Mouse (Mus musculus) heart, embryonic 12.5 days (tissue): ENCODE measurements around the gene Gtf2i. TPM values are rescaled to one million over a fixed set of nuclear protein-coding genes. Genes with fewer than 3 reads are reported as not detected.

Source experiments
- ATAC-seq: fragments of 200-750 bp; cut with Nextera tagmentation; 2 replicates; pipeline ENCODE4 v1.8.0; 2017; ENCODE audit warnings: moderate TSS enrichment, moderate library complexity; ENCODE audit not compliant: insufficient number of reproducible peaks, low FRiP score
- H3K27ac ChIP-seq: fragments of 300-500 bp; sonication (generic); 2 replicates; pipeline ENCODE4 v1.5.1; 2016; ENCODE audit warnings: mild to moderate bottlenecking, moderate library complexity; ENCODE audit not compliant: poor library complexity, severe bottlenecking
- H3K27me3 ChIP-seq: fragments of 300-500 bp; sonication (generic); replicated peaks from 2 replicates; pipeline ENCODE4 v1.6.1; 2016; ENCODE audit warnings: mild to moderate bottlenecking, moderate library complexity
- H3K36me3 ChIP-seq: fragments of 300-500 bp; sonication (generic); 2 replicates; pipeline ENCODE4 v1.6.1; 2016; ENCODE audit warnings: mild to moderate bottlenecking, moderate library complexity
- H3K4me1 ChIP-seq: fragments of 300-500 bp; sonication (generic); replicated peaks from 2 replicates; pipeline ENCODE4 v1.6.1; 2016; ENCODE audit warnings: mild to moderate bottlenecking
- H3K4me2 ChIP-seq: fragments of 300-500 bp; sonication (generic); 2 replicates; pipeline ENCODE4 v1.6.1; 2016; ENCODE audit warnings: mild to moderate bottlenecking, moderate library complexity
- H3K4me3 ChIP-seq: fragments of 300-500 bp; sonication (generic); 2 replicates; pipeline ENCODE4 v1.5.1; 2016; ENCODE audit warnings: mild to moderate bottlenecking
- H3K9ac ChIP-seq: fragments of 300-500 bp; sonication (generic); 2 replicates; pipeline ENCODE4 v1.6.1; 2016; ENCODE audit warnings: mild to moderate bottlenecking, moderate library complexity
- H3K9me3 ChIP-seq: fragments of 300-500 bp; sonication (generic); replicated peaks from 2 replicates; pipeline ENCODE4 v1.6.1; 2016; ENCODE audit warnings: mild to moderate bottlenecking, moderate library complexity
- WGBS: fragments of 180-500 bp; shearing (Covaris S2); methylation state at CpG from one replicate; pipeline ENCODE4 v1.1.7; 2016; 5-methylcytosine and 5-hydroxymethylcytosine counted together
- microRNA-seq: library from miRNA; unstranded; fragments of <30 nt; microRNA quantifications from one replicate; pipeline ENCODE4, GENCODE M21; 2017
- polyA plus RNA-seq: library from polyadenylated mRNA; unstranded; fragments of >200 nt; fragmentation: Nextera tagmentation; extraction: Ambion mirVana; gene quantifications from 2 replicates; pipeline ENCODE4 v1.2.1, GENCODE M21; 2016

The Gtf2i gene
- polyA plus RNA-seq, 1 experiment from 2014 or later: 157 TPM

DNA sequence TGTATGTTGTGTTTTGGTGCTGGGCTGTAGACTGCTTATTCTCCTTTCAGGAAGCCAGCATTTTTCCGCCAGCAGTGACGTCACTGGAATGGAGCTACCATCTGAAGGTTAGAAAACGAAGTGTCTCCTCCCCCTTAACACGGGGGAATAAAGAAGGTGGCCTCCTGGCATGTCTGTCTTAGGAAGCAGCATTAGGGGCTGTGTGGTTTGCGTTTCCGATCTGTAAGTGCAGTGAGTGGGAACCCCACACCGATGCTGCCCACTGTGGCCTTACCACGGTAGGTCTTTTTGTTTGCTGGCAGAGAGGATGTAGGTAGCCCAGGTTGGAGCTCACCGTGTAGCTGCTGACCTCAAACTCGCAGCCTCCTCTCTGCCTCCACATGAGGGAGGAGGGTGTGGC lies 107.8 kb downstream of the Gtf2i start:
- H3K4me1 ChIP-seq: peaks cover 5% of the 10 kb centered on the region; the same call in 1 of the 2 replicates
- no peak overlapping the region for H3K4me2 ChIP-seq
- 0 out of 2 replicates have a peak, but pooled peaks cover 11% of the 10 kb centered on the region for H3K9me3 ChIP-seq
- no peak overlapping the region for H3K27ac ChIP-seq
- 77% methylated on average over 10 of the region's 10 CpGs for WGBS
- ATAC-seq: no peak
- H3K4me3 ChIP-seq: no peak overlapping the region
- no peak overlapping the region for H3K9ac ChIP-seq
- no peaks in the 10 kb centered on the region for H3K27me3 ChIP-seq
- peaks cover 38% of the 10 kb centered on the region for H3K36me3 ChIP-seq

DNA sequence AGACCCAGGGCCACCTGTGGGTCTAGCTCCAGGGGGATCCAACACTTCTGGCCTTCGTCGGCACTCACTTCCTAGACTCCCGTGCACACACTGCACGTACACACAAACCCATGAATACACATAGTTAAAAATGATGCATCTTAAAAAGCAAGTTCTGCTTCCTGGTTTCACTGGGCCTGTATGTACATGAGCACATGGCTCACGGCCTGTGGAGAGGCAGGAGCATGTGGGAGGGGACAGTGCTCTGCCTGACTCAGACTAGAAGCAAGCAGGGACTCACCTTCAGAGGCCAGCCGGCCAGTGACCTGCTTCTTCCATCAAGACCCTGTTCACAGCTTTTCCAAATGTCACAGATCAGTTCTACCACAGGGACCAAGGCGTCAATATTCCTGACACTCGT lies 120.9 kb downstream of the Gtf2i start:
- no peaks in the 10 kb centered on the region for H3K27me3 ChIP-seq
- no peaks in the 10 kb centered on the region for H3K9me3 ChIP-seq
- 83% methylated on average over 8 of the region's 8 CpGs for WGBS
- H3K27ac ChIP-seq: no peak overlapping the region
- H3K36me3 ChIP-seq: peaks cover 35% of the 10 kb centered on the region
- no peak overlapping the region for H3K4me3 ChIP-seq
- no peak overlapping the region for H3K9ac ChIP-seq
- H3K4me2 ChIP-seq: no peak overlapping the region
- H3K4me1 ChIP-seq: no peaks in the 10 kb centered on the region
- no peak for ATAC-seq

DNA sequence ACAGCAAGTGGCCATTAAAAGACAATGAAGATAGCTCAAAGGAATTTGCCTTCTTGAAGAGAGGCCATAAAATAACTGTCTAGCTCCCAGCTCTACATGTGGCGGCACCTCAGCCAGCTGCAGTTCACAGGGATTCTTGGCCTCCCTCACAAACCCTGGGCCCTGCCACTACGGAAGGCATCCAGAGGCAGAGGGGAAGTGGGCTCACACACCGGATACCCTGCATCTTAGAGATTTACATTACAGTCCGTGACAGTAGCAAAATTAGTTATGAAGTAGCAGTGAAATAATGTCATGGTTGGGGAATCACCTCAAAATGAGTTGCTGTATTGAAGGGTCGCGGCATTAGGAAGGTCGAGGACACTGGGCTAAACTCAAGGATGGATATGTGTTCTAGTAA lies 126.0 kb downstream of the Gtf2i start:
- Histone ChIP-seq H3K9ac (no peak overlapping the region), H3K36me3 (0 out of 2 replicates have a peak, but pooled peaks cover 4% of the 10 kb centered on the region), H3K27ac (no peak overlapping the region), H3K4me3 (no peak overlapping the region), H3K9me3 (no peaks in the 10 kb centered on the region), H3K4me1 (peaks cover 2% of the 10 kb centered on the region), H3K4me2 (no peak overlapping the region), H3K27me3 (no peaks in the 10 kb centered on the region)
- ATAC-seq: no peak
- 79% methylated on average over 7 of the region's 7 CpGs for WGBS

Small RNA genes lying within 50 kb of the gene (microRNA-seq; reads per million reads assigned to microRNA genes)
- gene Mir3965: not detected

Other genes with a start within 250 kb of the Gtf2i start
- gene Castor2, start 215.0 kb downstream of the Gtf2i start, polyA plus RNA-seq: 7.5 and 8.1 TPM in 2 replicates
- 25.4 and 26.9 TPM in 2 replicates for gene Rcc1l, start 138.0 kb downstream of the Gtf2i start, polyA plus RNA-seq
- gene Gtf2ird2, start 130.7 kb downstream of the Gtf2i start, polyA plus RNA-seq: 6.5 and 6.9 TPM in 2 replicates
- gene Ncf1, start 85.1 kb downstream of the Gtf2i start, polyA plus RNA-seq: 2.0 and 2.2 TPM in 2 replicates
- 64.8 and 72.8 TPM in 2 replicates for gene Gtf2ird1, start 142.0 kb upstream of the Gtf2i start, polyA plus RNA-seq
- gene Clip2, start 237.7 kb upstream of the Gtf2i start, polyA plus RNA-seq: 2.5 and 2.7 TPM in 2 replicates
- gene Syna, start 245.4 kb upstream of the Gtf2i start, polyA plus RNA-seq: not detected in 2 replicates